Mouse (Mus musculus) B cell, adult 2 months (primary cell): ENCODE measurements around the gene Lmx1a.

Experiments used
- DNase-seq, 2 experiments: peaks; one replicate each; pipeline ENCODE4 v3.0.0; 2022

Lmx1a gene

DNA sequence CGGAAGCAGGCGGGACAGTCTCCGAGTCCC is at the start of gene Lmx1a:
Gene Lmx1a (plus strand): TSS at position 6 of the 30 bp plus-strand sequence.
- DNase-seq = no peak

DNA sequence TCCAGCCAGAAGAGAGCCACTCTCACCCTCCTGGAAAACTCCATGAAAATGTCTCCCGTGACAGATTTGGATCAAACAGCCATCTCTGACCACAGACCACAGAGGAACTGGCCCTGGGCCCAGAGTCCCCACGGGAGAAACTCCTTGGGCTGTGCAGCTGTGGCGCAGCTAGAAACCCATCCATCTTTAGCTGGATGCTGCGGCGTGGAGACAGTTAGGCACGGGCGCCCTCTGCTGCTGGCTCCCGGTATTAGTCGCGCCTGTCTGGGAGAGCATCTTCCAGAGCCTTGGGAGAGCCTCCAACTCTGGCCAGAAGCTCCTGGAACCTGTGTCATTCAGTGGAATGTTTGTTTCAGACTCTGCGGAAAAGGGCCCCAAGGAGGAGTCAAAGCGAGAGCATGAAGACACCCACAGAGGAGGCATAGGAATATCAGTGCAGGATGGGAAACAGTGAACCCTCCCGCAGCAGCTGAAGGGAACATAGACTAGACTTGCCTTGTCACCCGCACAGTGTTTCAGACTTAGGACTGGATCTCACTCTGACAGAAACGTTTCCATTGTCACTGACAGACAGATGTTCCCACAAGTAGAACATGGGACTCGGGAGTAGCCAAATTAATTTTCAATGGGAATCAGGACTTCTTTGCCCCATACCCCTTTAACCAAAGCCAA is 44.0 kb upstream of the Lmx1a start:
- peak; percentile 15 to 24 for DNase-seq

DNA sequence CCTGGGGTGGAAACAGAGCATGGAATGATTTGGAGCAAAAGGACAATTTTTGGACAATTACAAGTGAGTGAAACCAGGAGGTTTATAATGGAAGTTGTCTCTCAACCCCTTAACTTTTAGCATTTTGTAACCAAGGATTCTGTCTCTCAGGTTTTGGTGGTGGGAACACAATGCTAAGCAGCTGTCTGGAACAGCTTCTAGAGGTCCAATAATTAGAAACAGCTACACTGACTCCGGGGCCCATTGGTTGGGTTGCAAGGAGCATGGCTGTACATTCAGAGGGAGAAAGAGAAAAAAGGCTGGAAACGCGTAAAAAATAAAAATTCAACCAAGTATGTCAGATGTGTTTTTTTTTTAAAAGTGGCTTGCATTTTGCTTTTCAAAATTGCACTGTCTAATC is 40.4 kb upstream of the Lmx1a start:
- DNase-seq = no peak

DNA sequence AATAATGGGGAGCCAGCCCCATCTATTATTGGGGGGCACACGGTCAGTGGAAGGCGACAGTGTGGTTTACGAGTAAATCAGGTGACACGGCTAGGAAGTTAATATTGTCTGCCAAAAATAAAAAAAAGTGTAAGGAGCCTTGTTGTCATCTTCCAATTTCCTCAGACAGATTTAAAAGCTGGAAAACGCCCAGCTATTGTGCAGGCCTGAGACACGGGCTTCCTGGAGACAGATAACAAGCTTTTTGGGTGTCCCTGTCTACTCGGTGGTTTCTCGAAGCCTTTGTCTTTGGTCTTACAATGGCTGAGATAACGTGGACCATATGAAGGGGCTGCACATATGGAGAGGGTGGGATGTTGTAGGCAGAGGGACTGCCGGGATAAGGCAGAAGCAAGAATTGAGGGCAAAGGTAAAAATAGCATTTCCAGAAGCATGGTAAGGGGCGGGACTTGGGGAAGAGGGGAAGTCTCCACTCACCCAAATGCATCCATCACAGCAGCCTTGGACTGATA is 39.9 kb upstream of the Lmx1a start:
- DNase-seq = no peak

DNA sequence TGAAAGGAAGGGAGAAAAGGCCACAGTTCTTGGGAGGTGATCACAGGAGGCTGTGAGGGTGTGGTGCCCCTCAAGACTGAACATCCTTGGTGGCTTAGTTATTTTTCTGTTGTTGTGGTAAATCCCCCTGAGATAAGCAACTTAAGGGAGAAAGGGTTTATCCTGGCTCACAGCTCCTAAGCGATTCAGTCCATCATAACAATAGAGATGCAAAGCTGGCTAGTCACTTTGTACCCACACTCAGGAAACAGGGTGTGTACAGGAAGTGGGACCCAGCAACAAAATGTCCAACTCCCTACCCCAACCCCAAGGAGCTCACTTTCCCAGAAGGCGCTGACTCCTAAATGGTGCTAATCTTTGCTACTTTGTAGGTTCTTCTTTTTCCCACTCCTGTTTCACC is 36.7 kb upstream of the Lmx1a start:
- DNase-seq = no peak

DNA sequence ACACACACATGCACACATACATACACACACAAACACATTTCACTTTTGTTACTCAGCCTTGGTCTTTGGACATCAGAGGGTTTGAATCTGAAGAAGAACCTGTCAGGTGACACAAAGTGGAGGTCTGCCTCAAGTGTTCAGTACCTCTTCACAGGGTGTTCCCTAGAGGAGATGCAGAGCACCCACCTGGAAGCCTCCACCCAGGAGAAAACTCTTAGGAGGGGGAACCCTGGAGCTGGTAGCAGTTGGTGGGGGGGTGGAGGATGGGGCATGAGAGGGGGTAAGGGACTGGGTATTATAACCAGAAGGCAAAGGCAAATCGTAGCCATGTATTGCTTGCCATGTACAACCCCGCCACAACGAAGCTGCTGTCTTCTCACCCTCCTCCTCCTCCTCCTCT is 30.0 kb upstream of the Lmx1a start:
- DNase-seq = no peak

DNA sequence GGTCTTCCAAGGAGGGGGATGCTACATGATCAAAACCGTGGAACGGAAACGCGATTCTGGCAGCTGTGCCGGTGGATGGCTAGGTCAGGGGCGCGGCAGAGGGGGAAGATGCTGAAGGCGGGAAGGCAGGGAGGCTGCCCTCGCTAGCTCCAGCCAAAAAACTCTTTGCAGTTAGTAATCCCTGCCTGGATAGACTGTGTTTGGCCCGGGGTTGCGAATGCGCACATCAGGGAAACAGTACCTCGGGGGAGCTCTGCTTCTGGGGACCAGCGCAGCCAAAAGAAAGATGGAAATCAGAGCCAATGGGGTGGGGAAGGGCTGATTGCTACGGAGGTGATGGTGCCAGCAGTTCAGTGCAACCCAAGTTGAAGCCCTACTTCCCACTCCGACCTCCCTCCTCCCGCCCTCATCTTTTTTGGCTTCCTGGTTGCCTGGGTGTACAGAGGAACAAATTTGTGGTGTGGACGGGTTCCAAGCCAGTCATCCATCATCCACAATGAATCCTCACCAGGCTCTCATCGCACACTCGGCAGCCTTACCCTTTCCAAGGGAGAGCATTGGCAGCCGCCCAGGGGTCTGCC is 28.4 kb upstream of the Lmx1a start:
- no peak for DNase-seq

DNA sequence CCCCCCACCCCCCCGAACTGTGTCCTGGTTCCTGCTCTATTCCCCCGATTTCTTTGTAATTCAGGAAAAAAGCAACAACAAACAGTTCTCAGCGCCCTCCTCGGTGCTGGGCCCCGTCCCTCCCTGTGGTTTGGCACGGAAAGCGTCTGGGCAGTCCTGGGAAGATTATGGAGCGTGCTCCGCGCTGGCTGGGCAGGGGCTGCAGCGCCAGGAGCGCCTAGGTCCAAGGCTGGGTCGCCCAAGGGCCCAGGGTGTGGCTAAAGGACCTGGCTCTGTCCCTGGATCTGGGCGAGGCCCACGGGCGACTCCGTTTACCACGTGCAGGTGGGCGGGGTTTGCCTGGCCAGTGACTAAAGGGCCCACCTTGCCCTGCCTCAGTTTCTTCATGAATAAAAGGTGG is 27.9 kb upstream of the Lmx1a start:
- no peak for DNase-seq

DNA sequence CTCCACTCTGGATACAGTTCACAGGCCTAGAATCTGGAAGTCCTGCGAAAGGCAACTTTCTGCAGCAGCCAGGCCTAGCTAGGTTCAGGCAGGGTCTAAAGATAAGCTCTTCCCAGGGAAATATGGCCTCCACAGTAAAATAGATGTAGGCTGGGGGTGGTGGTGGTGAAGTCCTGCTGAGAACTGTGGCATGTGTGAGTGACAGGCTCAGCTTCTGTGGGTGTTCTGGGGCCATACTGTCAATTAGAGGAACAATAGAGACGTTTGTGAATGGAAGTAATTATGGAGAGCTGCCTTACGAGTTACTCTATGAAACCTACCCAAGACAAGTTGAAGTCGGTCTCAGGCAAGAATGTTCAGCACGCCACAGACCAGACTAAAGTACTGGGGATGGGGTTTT is 25.9 kb upstream of the Lmx1a start:
- no peak for DNase-seq

DNA sequence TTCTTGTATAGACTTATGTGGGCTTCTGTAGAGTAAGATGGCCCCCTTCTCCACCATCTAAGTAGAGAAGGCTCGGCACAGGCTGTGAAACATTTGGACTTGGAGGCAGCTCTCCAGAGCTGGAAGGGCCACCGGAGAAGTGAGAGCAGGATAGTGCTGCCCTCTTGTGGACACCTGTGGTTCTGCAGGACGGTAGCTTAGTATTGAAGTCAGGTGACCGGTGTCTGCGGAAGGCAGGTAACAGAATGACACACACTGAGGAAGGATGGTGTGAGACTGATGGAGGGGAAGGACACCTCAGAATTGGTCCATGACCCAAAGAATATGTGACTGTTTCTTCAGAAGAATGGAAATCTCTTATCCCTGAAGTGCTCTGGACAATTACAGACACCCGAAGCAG is 19.2 kb upstream of the Lmx1a start:
- peak; percentile 57 to 60 for DNase-seq

DNA sequence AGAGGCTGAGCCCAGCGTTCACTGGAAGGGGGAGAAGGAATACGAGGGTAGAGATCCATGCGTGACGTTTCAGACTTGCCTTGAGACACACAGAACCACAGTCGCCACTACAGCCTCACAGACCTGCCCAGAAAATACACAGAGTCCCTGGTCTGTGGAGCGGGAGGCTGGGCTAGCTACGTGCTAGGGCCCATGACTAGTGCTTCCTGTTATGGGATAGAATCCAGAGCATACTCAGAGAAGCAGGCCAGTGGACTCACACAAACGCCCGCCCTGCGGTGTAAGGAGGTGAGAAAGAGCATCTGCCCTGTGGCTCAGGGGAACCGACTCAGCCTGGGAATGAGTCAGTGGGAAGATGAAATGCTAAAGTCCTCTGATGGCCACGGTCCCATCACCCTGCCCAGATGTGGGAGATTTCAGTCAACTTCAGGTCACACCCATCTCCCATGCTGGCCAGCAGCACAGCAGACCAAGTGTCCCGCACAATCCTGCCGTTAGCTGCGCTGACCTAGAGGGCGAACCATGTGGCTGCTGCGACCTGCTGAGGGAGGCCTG is 16.5 kb upstream of the Lmx1a start:
- DNase-seq = no peak

DNA sequence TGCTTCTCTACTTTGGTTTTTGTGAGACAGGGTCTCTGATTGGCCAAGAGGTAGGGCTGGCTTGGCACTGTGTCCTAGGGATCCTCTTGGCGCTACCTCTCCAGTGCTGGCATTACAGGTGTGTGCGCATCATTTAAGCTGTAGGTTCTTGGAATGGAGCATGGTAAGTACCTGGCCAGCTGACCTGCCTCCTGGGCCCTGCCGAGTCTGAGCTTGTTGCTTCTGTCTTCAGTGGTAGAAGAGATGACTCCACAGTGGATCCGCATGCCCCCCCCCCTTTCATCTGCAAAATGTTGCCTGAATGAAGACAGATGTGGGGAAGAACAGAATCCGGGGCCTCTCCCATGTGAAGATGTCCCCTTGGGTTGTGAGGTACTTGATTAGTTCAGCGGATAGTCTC is 10.0 kb upstream of the Lmx1a start:
- no peak for DNase-seq

DNA sequence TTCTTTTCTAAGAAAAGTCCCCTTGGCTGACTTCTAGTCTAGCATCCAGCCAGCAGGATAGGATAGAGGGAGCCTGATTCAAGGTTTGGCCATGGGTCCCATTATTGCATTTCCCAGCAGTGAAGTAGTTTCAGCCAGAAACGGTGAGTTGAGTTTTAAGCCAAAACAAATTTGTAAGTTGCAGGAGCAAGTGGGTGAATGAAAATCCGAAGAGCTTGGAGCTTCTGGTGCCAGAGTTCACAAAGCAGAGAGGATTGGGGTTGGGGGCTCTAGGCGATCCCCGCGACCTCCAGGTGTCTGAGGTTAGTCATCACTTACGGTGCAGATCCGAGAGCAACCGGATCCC is 1.1 kb upstream of the Lmx1a start:
- DNase-seq = no peak

DNA sequence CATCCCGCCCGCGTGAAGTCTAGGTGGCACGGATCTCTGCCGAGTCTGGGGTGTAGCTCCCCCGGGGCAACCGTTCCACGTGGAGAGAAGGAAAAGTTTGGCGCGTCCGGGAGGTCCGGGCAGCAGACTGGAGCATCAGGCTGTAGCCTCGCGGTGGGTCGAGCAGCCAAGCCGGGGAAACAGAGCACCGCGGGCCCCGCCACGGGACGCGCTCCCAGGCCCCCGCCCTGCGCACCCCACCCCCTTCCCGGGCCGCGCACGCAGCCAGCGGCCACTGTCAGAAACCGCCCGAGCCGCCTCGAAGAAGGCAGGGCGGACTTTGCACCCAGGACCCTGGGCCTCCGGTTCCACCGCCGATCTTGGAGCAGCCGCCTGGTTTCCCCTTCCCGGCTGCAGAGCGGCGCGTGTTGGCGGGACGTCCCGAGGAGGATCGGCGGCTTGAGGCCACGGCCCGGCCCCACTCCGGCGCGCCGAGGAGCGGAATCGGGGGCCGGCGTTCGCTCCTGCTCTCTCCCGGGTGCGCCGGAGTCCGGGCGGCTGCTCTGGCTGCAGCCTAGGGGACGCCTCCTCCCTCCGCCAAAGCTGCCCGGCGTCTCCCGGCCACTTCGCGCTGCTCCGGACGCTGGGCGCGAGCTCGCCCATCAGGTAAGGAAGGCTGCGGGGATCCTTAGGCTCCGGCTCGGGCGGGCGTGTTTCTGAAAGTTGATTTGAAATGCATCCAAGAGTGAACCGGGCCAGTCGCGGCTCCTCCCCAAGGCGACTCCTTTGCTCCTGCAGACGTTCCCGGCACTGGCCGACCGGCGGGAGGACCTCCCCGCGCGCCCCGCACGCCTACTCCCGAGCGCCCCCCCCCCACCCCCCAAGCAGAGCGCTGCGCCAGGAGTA is 448 bp upstream of the Lmx1a start:
- no peak for DNase-seq

DNA sequence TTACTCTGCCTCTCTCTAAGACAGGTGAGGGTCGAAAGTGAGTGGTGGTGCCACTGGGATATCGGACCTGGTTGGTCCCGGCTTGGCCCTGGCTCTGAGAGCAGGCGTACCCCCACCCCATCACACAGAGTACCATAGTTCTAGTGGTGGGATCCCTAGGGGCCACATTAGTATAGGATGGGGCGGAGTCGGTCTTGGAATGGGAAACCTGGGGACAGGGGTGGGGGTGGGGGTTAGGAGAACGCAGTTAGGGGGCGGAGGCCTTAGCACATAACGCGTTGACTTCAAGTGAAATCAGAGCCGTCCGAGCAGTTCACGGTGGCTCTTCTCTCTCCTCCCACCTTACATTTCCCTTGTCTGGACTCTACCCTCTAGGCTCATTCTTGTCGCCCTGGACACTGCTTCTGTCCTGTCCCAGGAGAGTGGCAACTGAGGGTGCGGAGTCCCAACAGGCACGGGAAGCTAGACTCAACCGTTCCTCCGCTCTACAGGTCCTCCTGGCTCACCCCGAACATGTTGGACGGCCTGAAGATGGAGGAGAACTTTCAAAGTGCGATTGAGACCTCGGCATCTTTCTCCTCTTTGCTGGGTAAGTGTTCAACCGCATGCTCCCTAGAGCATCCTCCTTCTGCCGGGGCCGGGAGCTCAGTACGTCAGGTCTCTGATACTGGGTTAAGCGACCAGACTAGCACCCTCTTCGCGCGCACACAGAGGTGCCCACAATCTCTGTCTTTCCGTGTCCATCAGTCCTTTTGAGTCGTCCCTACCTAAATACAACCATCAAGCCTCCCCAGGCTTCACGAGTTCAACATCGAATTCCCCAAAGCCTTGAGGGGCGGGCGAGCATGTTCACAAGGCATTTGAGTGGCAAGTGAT is 463 bp downstream of the Lmx1a start:
- DNase-seq = no peak

DNA sequence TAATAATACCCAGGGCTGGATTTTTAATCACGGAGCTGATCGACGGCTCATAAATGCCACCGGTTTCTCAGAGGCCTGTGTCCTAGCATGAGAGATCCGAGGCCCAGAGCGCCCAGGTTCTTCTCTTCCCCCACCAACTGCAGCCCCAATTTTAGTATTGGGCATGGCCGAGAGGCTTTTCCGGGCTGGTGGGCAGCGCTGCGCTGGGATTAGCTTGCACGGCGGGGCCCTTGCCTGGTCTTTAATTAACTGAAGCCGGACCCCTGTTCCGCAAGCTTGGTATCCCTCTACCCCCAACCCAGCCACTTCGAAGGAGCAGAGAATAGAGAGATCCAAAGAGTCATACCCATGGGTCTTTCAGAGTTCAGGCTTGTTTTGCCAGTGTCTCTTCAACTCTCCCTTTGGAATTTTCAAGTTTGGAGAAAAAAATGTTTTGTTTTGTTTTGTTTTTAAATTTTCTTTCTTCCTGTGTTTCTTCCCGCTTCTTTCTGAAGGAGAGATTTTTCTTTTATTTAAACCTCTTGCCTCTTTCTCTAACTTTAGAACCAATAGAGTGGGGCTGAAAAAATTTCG is 1.2 kb downstream of the Lmx1a start:
- DNase-seq = no peak

DNA sequence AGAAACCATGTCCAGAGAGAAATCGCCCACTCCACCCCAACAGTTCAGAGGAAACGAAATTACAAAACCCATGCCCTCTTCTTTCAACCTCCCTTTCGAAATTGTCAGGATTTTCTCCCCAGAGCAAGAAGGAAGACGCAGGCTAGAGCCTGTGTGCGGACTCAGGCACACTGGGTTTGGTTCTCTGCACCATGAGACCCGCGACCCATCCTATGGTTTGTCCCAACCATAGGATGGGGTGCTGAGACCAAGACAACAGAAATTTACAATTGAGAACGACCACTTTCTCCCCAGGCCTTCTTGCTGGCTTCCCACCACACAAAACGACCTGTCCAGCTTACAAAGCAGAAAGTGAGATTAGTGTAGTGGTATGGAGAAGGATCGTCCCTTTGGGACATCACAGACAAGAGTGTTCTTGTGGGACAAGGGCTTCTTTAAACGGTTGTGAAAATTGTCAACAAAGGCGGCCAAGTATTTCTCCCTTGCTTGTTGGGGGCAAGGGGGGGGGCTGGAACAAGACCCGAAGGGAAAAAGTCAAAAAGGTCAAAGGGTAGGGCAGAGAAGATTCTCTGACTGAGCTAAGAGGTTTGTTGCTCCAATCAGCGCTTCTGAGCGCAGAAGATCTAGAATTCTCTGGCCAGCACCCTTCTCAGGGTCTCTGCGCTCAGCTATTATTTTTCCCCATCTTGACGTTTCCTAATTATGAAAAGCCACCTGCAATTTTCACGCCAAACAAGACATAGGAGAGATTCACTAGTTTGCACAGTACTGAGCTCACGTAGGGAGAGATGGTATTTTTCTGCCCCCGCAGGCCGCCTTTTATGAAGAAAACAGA is 1.9 kb downstream of the Lmx1a start:
- DNase-seq = no peak

DNA sequence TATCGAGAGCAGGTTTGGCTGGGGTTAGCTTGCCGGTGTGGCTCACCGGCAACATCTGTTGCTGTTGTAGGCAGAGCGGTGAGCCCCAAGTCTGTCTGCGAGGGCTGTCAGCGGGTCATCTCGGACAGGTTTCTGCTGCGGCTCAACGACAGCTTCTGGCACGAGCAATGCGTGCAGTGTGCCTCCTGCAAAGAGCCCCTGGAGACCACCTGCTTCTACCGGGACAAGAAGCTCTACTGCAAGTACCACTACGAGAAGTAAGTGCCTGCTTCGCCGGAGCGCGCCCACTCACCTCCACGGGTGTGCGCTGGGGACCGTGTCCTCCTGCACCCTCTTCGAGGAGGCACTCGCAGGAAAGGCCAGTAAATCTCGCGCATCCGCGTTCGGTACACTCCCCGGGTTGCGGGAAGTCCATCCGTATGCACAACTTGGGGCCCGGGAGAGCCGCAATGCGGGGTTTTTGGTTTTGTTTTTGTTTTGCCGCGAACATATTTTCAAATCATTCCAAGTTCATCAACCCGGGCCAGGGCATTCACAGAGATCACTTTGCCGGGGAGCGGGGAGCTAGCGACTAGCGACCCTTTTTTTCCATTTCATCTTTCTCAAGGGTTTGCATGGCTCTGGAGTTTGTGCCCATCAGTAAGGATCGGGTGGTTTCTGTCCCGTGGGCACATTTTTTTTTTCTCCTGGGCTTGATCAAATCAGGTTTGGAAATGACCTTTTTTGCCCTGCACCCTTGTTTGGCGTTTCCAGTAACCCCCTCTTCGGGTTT is 3.1 kb downstream of the Lmx1a start:
- DNase-seq = no peak

DNA sequence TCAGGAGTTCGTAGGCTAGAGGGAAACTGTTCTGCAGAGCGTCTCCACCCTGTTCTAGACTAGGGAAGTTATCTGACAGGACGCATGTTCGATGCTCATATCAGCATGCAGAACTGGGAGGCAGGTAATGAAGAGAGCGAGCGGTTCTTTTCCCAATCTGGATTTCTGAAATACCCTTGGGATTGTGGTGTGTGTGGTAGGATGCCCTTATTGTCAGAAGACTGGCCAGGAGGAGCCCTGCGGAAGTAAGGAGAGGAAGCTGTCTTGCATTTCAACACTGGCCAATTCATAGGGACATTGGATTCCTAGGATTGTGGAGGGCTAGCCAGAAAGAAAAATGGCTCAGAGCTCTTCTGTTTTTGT is 3.6 kb downstream of the Lmx1a start:
- no peak for DNase-seq

DNA sequence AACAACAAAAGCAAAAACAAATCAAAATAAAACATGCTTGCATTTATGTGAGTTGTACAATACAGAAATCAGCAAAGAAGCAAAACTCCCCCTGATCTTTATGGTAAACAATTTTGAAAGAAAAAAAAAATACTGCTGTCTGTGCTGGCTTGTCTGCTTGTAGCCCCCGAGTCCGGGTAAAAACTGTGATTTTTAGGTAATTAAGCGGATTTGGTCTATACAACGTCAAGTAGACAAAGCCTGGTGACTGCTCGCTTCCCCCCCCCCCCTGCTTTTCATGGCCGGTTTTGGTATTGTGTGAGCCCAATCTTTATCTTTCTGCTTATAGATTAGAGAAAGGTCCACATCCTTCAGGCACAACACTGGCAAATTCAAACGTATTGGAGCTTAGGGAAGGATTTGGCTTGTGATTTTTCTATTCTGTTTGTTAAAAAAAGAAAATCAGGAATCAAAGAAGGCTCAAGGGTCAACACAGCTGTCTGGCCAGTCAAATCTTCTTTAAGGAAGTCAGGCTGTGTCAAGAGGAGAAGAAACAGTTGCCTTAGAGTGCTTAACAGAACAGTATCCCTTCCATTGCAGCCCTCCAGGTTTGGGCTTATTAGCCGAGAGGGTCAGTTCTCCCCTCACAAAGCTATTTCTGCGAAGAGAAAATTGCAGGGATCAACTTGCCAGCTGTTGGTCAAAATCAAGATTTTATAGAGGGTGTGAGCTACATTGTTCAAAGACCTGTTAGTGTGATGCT is 4.6 kb downstream of the Lmx1a start:
- DNase-seq = no peak

DNA sequence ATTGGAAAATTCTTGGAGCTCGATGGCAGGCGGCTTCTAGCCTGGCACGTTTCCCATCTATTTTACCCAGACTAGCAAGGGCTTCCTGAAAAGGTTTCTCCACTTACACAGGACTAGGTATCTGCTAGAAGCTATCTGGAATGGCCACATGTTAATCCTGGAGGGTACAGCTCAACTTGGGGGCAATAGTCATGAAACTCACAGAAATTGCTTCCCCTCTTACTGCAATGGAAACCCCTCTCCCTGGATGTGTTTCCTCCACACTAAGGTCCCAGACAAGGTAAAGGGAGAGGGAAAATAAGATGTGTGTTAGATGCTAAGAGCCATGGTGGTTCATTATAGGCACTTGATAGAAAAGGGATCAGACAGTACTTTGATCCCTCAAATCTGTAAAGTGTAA is 5.7 kb downstream of the Lmx1a start:
- no peak for DNase-seq
